Comparison of ENCODE assay signal across 31 mouse cellular contexts in genomic region chr15:12849373-12849772, GRCm38 (mm10). TPM values are rescaled to one million over a fixed set of nuclear protein-coding genes. Genes with fewer than 3 reads are reported as not detected.
DNase-seq lines count a peak whose midpoint lies in the region; ATAC-seq and TF ChIP-seq lines count a peak whose summit lies in the region.
"Had no signal": no experiment of that assay in that cellular context is flagged by ENCODE, and none has a peak within 500 bp of the region (broad histone marks: within the 10 kb centered on the region; RNA-seq: fewer than 3 reads in every experiment).

No protein-coding gene starts in this region.

- no peak overlapping the region for H3K4me2 ChIP-seq in forebrain, postnatal 0 days (ENCODE audit: low read depth)
- no peak overlapping the region for H3K4me2 ChIP-seq in forebrain, embryonic 15.5 days (replicated peaks)
- no peak overlapping the region for H3K4me2 ChIP-seq in hindbrain, postnatal 0 days (ENCODE audit: low read depth, low read length)
- H3K4me2 ChIP-seq in liver, postnatal 0 days (ENCODE audit: low read depth, low read length) = no peak overlapping the region
- H3K4me2 ChIP-seq: embryonic facial prominence, embryonic 15.5 days; forebrain, embryonic 13.5 days; heart, embryonic 15.5 days; limb, embryonic 15.5 days; lung, embryonic 14.5 days; midbrain, embryonic 11.5 days; neural tube, embryonic 15.5 days had no signal

- no peak for TF ChIP-seq POLR2A in brain, embryonic 14.5 days (IDR thresholded peaks at IDR 0.05; ENCODE audit: borderline replicate concordance, extremely low read depth, insufficient read depth, insufficient read length, poor library complexity, severe bottlenecking)

- H3K36me3 ChIP-seq in forebrain, postnatal 0 days (ENCODE audit: insufficient read depth) = peaks cover 72% of the 10 kb centered on the region
- H3K36me3 ChIP-seq in forebrain, embryonic 15.5 days = peaks cover 89% of the 10 kb centered on the region
- H3K36me3 ChIP-seq in hindbrain, postnatal 0 days (ENCODE audit: insufficient read depth, low read length) = peaks cover 60% of the 10 kb centered on the region
- peaks cover 99% of the 10 kb centered on the region for H3K36me3 ChIP-seq in hindbrain, embryonic 10.5 days
- H3K36me3 ChIP-seq in liver, postnatal 0 days (replicated peaks; ENCODE audit: insufficient read depth, low read length) = peaks cover 54% of the 10 kb centered on the region

- no peak for DNase-seq in forebrain, postnatal 0 days
- DNase-seq in hindbrain, postnatal 0 days (ENCODE audit: low spot score) = no peak
- DNase-seq in hindbrain, embryonic 10.5 days (ENCODE audit: low spot score) = no peak
- DNase-seq in liver, postnatal 0 days = no peak
- DNase-seq in liver = no peak
- no peak for DNase-seq in brain, embryonic 14.5 days (ENCODE audit: low read depth)
- no peak for DNase-seq in yolk sac, embryonic 10.5 days (ENCODE audit: low spot score)
- DNase-seq: adrenal gland, adult 2 months; cerebellum, adult 8-10 months; cerebellum, postnatal 25 days; kidney, postnatal 25 days; lung, embryonic 14.5 days; retina, postnatal 1 day; right cerebral cortex, postnatal 14 days; thymus, adult 18-20 months; thymus, postnatal 25 days had no signal

- no peaks in the 10 kb centered on the region for H3K4me1 ChIP-seq in forebrain, postnatal 0 days (ENCODE audit: insufficient read depth)
- no peaks in the 10 kb centered on the region for H3K4me1 ChIP-seq in forebrain, embryonic 15.5 days
- H3K4me1 ChIP-seq in hindbrain, postnatal 0 days (ENCODE audit: insufficient read depth, low read length) = no peaks in the 10 kb centered on the region
- H3K4me1 ChIP-seq in hindbrain, embryonic 10.5 days (replicated peaks) = no peaks in the 10 kb centered on the region
- H3K4me1 ChIP-seq in liver, postnatal 0 days (ENCODE audit: insufficient read depth) = no peaks in the 10 kb centered on the region
- H3K4me1 ChIP-seq: embryonic facial prominence, embryonic 10.5 days; embryonic facial prominence, embryonic 15.5 days; forebrain, embryonic 13.5 days; heart, embryonic 10.5 days; heart, embryonic 15.5 days; limb, embryonic 15.5 days; neural tube, embryonic 15.5 days had no signal

- H3K27ac ChIP-seq in forebrain, postnatal 0 days (ENCODE audit: low read depth, low read length) = no peak overlapping the region
- no peak overlapping the region for H3K27ac ChIP-seq in forebrain, embryonic 15.5 days (replicated peaks)
- H3K27ac ChIP-seq in hindbrain, postnatal 0 days = no peak overlapping the region
- H3K27ac ChIP-seq in hindbrain, embryonic 10.5 days = no peak overlapping the region
- no peak overlapping the region for H3K27ac ChIP-seq in liver, postnatal 0 days (ENCODE audit: low read depth)
- H3K27ac ChIP-seq: embryonic facial prominence, embryonic 10.5 days; embryonic facial prominence, embryonic 15.5 days; forebrain, embryonic 13.5 days; heart, embryonic 10.5 days; heart, embryonic 15.5 days; limb, embryonic 10.5 days; limb, embryonic 15.5 days; liver, embryonic 14.5 days; neural tube, embryonic 15.5 days had no signal

- WGBS in forebrain, postnatal 0 days = 93% methylated on average over 4 of the region's 4 CpGs
- WGBS in forebrain, embryonic 15.5 days = 89% methylated on average over 4 of the region's 4 CpGs
- WGBS in hindbrain, postnatal 0 days = 85% methylated on average over 4 of the region's 4 CpGs
- 89% methylated on average over 4 of the region's 4 CpGs for WGBS in hindbrain, embryonic 10.5 days
- 84% methylated on average over 4 of the region's 4 CpGs for WGBS in liver, postnatal 0 days (ENCODE audit: insufficient replicate concordance)

- peak; percentile 48; the same call in 1 of the 2 replicates for TF ChIP-seq CTCF in forebrain, postnatal 0 days (IDR thresholded peaks at IDR 0.05; ENCODE audit: low read depth)
- TF ChIP-seq CTCF in hindbrain, postnatal 0 days (IDR thresholded peaks at IDR 0.05; ENCODE audit: low read depth) = peak; percentile 48
- peak; percentile 30 for TF ChIP-seq CTCF in liver, postnatal 0 days (IDR thresholded peaks at IDR 0.05; ENCODE audit: low read depth)
- TF ChIP-seq CTCF in brain, embryonic 14.5 days (IDR thresholded peaks at IDR 0.05; ENCODE audit: borderline replicate concordance, extremely low read depth, insufficient read depth, insufficient read length) = peak; percentile 2; the same call in 1 of the 2 replicates

- H3K27me3 ChIP-seq in forebrain, postnatal 0 days (ENCODE audit: insufficient read depth, low read length) = no peaks in the 10 kb centered on the region
- H3K27me3 ChIP-seq in forebrain, embryonic 15.5 days = no peaks in the 10 kb centered on the region
- no peaks in the 10 kb centered on the region for H3K27me3 ChIP-seq in hindbrain, postnatal 0 days (ENCODE audit: insufficient read depth, low read length)
- H3K27me3 ChIP-seq in hindbrain, embryonic 10.5 days (ENCODE audit: insufficient read depth, poor library complexity, severe bottlenecking) = no peaks in the 10 kb centered on the region
- H3K27me3 ChIP-seq in liver, postnatal 0 days (ENCODE audit: insufficient read depth, low read length) = no peaks in the 10 kb centered on the region
- H3K27me3 ChIP-seq: CH12.LX; embryonic facial prominence, embryonic 15.5 days; forebrain, embryonic 13.5 days; heart, embryonic 15.5 days; limb, embryonic 15.5 days; neural tube, embryonic 15.5 days had no signal

- H3K9me3 ChIP-seq in forebrain, postnatal 0 days (ENCODE audit: low read length) = no peaks in the 10 kb centered on the region
- no peaks in the 10 kb centered on the region for H3K9me3 ChIP-seq in forebrain, embryonic 15.5 days
- no peaks in the 10 kb centered on the region for H3K9me3 ChIP-seq in hindbrain, postnatal 0 days (ENCODE audit: low read length)
- H3K9me3 ChIP-seq in hindbrain, embryonic 10.5 days = no peaks in the 10 kb centered on the region
- H3K9me3 ChIP-seq in liver, postnatal 0 days (ENCODE audit: low read length) = no peaks in the 10 kb centered on the region
- H3K9me3 ChIP-seq: embryonic facial prominence, embryonic 10.5 days; embryonic facial prominence, embryonic 15.5 days; forebrain, embryonic 13.5 days; heart, embryonic 10.5 days; heart, embryonic 15.5 days; limb, embryonic 10.5 days; limb, embryonic 15.5 days; neural tube, embryonic 15.5 days had no signal

- H3K9ac ChIP-seq in forebrain, postnatal 0 days = no peak overlapping the region
- H3K9ac ChIP-seq in forebrain, embryonic 15.5 days (replicated peaks) = no peak overlapping the region
- no peak overlapping the region for H3K9ac ChIP-seq in hindbrain, postnatal 0 days (replicated peaks; ENCODE audit: low read length)
- no peak overlapping the region for H3K9ac ChIP-seq in liver, postnatal 0 days (replicated peaks)
- H3K9ac ChIP-seq: embryonic facial prominence, embryonic 15.5 days; forebrain, embryonic 13.5 days; heart, embryonic 15.5 days; limb, embryonic 15.5 days; liver, embryonic 14.5 days; lung, embryonic 14.5 days; neural tube, embryonic 15.5 days had no signal

- no peak for ATAC-seq in forebrain, postnatal 0 days
- ATAC-seq in forebrain, embryonic 15.5 days (replicated peaks) = no peak
- no peak for ATAC-seq in hindbrain, postnatal 0 days
- no peak for ATAC-seq in liver, postnatal 0 days
- ATAC-seq: activated CD4-positive, CD25-positive, alpha-beta regulatory T cell, adult 4 months; forebrain, embryonic 13.5 days; hindbrain, embryonic 16.5 days; intestine, embryonic 16.5 days had no signal

- no peak overlapping the region for H3K4me3 ChIP-seq in forebrain, postnatal 0 days (ENCODE audit: low read depth, low read length)
- H3K4me3 ChIP-seq in forebrain, embryonic 15.5 days = no peak overlapping the region
- no peak overlapping the region for H3K4me3 ChIP-seq in hindbrain, postnatal 0 days (ENCODE audit: low read length)
- H3K4me3 ChIP-seq in hindbrain, embryonic 10.5 days = no peak overlapping the region
- no peak overlapping the region for H3K4me3 ChIP-seq in liver, postnatal 0 days (ENCODE audit: low read depth, low read length)
- H3K4me3 ChIP-seq: embryonic facial prominence, embryonic 10.5 days; embryonic facial prominence, embryonic 15.5 days; forebrain, embryonic 13.5 days; heart, embryonic 10.5 days; heart, embryonic 15.5 days; limb, embryonic 10.5 days; limb, embryonic 15.5 days; neural tube, embryonic 15.5 days had no signal

- no peak for TF ChIP-seq EP300 in liver, postnatal 0 days (IDR thresholded peaks at IDR 0.05; ENCODE audit: low read depth)

RNA-seq across cellular contexts. Expression of gene Drosha, which starts 24.8 kb away (rescaled TPM):
- 37.0 and 43.9 TPM in 2 replicates for total RNA-seq in forebrain, postnatal 0 days (2014; rRNA removed)
- 41.7 and 47.3 TPM in 2 replicates for polyA plus RNA-seq in forebrain, postnatal 0 days (2015; fragmentation: Nextera tagmentation; extraction: Ambion mirVana)
- 54.7 and 56.0 TPM in 2 replicates for polyA plus RNA-seq in forebrain, embryonic 15.5 days (2015; fragmentation: Nextera tagmentation; extraction: Ambion mirVana)
- 34.0 and 38.2 TPM in 2 replicates for total RNA-seq in hindbrain, postnatal 0 days (2014; rRNA removed)
- 32.3 and 33.7 TPM in 2 replicates for polyA plus RNA-seq in hindbrain, postnatal 0 days (2015; fragmentation: Nextera tagmentation; extraction: Ambion mirVana)
- 66.8 and 72.1 TPM in 2 replicates for polyA plus RNA-seq in hindbrain, embryonic 10.5 days (2016; fragmentation: Nextera tagmentation; extraction: Ambion mirVana)
- polyA plus RNA-seq in liver, postnatal 0 days (2015; fragmentation: Nextera tagmentation; extraction: Ambion mirVana) = 4.5 and 5.2 TPM in 2 replicates
- 29.0 and 57.1 TPM in 2 replicates for polyA plus RNA-seq in brain, embryonic 14.5 days (2012; rRNA removed)

RNA-seq across cellular contexts. Expression of gene 6030458C11Rik, which starts 24.9 kb away (rescaled TPM):
- total RNA-seq in forebrain, postnatal 0 days (2014; rRNA removed) = 30.3 and 31.5 TPM in 2 replicates
- polyA plus RNA-seq in forebrain, postnatal 0 days (2015; fragmentation: Nextera tagmentation; extraction: Ambion mirVana) = 13.2 and 21.0 TPM in 2 replicates
- 32.2 and 33.0 TPM in 2 replicates for polyA plus RNA-seq in forebrain, embryonic 15.5 days (2015; fragmentation: Nextera tagmentation; extraction: Ambion mirVana)
- 15.1 and 21.3 TPM in 2 replicates for total RNA-seq in hindbrain, postnatal 0 days (2014; rRNA removed)
- polyA plus RNA-seq in hindbrain, postnatal 0 days (2015; fragmentation: Nextera tagmentation; extraction: Ambion mirVana) = 21.1 and 25.0 TPM in 2 replicates
- 39.7 and 42.3 TPM in 2 replicates for polyA plus RNA-seq in hindbrain, embryonic 10.5 days (2016; fragmentation: Nextera tagmentation; extraction: Ambion mirVana)
- 18.9 and 19.5 TPM in 2 replicates for polyA plus RNA-seq in liver, postnatal 0 days (2015; fragmentation: Nextera tagmentation; extraction: Ambion mirVana)
- polyA plus RNA-seq in brain, embryonic 14.5 days (2012; rRNA removed) = 25.6 and 27.9 TPM in 2 replicates
